Mouse (Mus musculus) urinary bladder, adult 2 months (tissue): ENCODE results near the gene Pigq. TPM values are rescaled to one million over a fixed set of nuclear protein-coding genes. Genes with fewer than 3 reads are reported as not detected.
A peak's percentile ranks its signal among the peaks of the same experiment; 100 is the strongest.

ENCODE experiments used
- DNase-seq: peaks from one replicate; pipeline ENCODE4 v3.0.0; 2022; ENCODE audit warnings: low spot score
- polyA plus RNA-seq: library from polyadenylated mRNA; depleted of rRNA; stranded (reverse); fragments of >200 nt; gene quantifications from 2 replicates; pipeline ENCODE4 v1.2.3, GENCODE M21; 2012

The Pigq gene
- polyA plus RNA-seq, 1 experiment, result 48.7 TPM

DNA sequence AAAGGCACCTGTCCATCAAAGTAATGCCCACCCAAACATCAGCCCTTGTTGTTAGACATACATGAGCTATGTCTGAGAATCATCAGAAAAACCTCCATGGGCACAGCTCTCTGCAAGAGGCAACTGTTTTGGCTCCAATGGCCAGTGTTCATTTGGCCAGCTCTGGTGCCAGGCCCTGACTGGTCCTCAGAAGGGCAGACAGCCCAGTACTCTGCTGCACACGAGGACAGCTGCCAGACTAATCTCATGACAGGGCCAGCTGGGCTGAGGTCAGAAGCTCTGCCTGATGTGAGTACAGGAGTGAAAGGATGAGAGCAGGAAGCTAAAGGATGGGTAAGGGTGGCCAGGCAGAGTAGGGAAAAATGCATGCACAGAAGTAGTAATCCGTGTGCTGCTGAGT, 19.4 kb downstream of the Pigq start:
- no peak for DNase-seq

GRCm38 (mm10) chr17:25922120-25922519, 22.6 kb downstream of the Pigq start:
- no peak for DNase-seq

DNA sequence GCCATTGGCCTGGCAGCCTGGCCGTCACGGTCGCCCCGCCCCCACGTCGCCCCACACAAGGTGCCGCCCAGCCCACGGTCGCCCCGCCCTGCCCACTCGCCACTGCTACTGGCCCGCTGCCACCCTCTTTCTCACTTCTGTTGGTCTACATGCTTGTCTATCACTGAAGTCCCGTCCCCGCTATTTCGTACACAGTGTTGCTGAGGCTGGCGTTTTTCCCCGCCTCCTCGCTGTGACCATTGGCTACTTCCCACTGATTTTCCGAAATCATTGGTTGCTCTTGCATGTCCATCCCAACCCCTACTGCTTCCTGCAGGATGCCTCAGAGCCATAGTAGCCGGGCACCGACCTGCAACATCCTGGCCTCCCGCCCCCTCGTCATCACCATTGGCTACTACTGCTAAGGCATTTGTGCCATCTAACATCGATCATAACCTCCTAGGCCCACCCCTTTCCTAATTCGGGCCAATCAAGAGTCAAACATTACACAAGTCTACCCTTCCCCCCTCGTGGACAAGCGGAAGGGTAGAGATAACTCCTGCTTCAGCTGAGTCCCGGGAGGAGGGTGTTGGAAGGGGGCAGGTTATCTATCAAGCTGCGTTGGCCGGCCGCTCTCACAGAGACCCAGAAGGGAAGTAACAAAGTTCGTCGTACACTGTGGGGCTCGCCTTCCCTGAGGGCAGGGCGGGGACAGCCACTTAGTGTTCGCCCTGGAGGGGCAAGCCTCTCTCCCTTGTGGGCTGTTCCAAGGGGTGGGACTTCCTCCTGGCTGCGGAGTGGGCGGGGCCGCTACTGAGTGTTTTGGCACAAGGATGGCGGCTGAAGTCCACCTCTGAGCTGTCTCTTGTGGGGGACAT, 24.7 kb downstream of the Pigq start:
- peak; percentile 100 for DNase-seq

DNA sequence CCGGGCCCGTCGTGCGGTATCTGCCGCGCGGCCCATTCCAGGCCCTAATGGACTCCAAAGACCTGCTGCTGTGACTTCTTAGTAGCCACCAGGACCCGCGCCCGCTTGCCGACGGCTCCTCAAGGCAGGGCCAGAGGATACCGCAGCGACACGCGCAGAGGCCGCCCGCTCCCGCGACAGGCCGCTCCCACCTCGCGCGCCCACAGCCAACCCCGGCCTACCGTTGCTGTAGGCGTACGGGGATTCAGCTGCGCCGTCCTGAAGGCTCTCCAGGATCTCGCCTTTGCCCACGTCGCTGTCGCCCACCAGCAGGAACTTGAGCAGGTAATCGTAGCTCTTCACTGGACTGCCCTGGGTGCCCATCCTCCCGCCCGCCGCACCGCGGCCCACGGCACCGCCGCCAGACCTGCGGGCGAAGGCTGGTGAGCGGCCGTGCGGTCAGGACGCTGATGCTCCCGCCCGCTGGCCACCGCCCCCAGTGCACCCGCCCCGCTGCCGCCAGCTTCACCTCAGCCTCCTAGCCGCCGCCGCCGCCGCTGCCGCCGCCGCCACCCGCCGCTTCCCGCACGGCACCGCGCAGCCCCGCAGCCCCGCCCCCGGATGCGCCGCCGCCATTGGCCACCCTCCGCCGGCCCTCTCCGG, 25.5 kb downstream of the Pigq start, which contains the start of gene Rab40c:
Gene Rab40c, minus strand, starts transcription at position 584 of the 642 bp plus-strand sequence.
- peak; percentile 50 for DNase-seq

DNA sequence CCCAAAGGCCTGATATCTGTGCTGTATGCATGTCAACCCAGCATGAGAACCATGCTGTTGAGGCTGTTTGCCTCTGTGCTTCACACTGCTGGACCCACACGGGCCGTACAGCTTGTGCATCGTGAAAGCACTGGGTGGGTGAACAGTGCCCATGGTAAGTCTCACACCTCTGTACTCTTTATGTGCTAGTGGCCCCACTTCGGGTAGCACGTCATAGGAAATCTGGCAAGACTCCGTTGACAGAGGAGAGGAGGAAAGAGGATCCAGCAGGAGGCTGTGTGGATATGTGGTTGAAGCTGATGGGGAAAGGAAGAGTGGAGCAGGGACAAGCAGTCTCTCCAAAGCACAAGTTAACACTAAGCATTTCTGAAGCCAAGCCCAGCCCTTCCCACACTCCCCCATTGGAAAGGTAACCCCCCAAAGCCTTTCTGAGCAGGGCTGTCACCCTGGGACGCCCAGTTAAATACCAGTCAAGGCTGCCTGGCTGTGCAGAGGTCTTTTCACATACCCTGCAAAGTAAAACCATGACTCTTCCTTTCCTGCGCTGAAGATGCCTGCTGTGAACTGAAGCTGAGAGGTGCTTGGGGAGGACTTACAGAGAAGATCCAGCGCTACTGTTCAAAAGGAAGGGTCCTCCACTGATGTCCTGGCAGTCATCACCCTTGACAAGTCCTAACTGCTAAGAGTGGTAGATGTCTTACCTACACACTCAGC, 26.5 kb downstream of the Pigq start:
- no peak for DNase-seq

- no peak for DNase-seq
Observed at GRCm38 (mm10) chr17:25916931-25917647, 27.6 kb downstream of the Pigq start.

DNA sequence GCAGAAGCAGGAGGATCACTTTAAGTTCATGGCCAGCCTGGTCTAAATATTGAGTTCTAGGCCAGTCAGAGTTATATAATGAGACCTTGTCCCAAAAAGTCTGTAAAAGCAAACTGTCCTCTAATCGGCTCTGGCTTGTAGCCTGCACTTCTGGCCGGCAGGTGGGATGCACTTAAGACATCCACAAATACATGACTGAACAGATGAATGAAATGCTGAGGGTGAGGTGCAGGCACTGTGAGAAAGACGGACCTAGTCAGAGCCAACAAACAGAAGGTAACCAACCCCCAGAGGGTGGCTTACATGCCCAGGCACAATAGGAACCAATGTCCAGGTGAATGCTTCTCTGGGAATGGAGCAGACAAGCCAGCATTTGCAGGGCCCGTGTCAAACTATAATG, 30.4 kb downstream of the Pigq start:
- no peak for DNase-seq

- no peak for DNase-seq
Observed at GRCm38 (mm10) chr17:25913877-25914275, 30.9 kb downstream of the Pigq start.

GRCm38 (mm10) chr17:25913186-25913876, 31.4 kb downstream of the Pigq start:
- no peak for DNase-seq

GRCm38 (mm10) chr17:25911816-25912215, 32.9 kb downstream of the Pigq start:
- no peak for DNase-seq

DNA sequence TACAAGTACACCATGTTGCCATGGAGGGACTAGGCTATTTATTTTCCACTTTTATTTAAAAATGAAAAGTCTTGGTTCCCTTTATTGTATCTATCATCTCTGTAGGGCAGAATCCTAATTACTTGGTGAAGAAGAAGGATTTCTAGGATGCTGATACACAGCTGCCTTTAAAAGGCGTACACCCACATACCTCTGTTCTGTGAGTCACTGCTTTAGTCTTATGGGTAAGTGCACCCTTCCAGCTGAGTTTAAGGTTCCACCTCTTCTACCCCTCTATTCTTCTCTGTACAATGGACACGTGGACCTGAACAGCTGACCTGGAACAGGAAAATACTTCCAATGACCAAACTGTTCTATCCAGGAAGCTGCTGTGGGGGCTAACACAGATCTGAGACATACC, 37.1 kb downstream of the Pigq start:
- no peak for DNase-seq

GRCm38 (mm10) chr17:25903061-25903460, 41.7 kb downstream of the Pigq start:
- no peak for DNase-seq

DNA sequence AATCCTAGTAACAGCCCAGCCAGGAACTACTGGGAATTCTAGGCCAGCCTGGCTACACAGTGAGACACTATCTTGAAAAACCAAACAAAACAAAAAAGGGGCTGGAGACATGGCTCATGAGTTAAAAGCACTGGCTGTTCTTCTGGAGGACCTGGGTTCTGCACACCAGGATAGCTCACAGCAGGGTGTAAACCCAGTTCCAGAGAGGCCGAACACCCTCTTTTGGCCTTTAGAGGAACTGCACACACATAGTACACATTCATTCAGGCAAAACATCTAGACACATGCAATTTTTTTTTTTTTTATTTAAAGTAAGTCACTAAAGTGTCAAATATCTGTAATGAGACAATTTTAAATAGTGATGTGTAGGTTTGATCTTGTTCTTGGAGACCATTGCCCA, 44.5 kb downstream of the Pigq start:
- no peak for DNase-seq

DNA sequence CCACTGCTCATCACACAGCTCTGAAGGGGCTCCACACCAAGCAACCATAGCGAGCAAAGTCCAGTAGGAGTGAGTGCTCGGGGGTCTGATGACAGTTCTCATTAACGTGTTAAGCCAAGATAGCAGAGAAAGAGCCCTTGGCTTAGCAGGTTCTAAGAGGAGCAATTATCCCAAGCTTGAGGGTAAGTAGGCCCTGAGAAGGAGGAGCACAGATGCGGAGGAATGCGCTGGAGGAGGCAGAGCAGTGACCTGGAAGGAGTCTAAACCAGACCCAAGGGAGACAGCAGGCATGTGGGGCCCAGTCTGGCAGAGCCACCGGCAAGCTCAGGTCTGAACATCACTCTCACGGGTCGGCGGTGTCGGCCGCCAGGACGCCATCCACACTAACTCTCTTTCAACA, 48.8 kb downstream of the Pigq start:
- no peak for DNase-seq

DNA sequence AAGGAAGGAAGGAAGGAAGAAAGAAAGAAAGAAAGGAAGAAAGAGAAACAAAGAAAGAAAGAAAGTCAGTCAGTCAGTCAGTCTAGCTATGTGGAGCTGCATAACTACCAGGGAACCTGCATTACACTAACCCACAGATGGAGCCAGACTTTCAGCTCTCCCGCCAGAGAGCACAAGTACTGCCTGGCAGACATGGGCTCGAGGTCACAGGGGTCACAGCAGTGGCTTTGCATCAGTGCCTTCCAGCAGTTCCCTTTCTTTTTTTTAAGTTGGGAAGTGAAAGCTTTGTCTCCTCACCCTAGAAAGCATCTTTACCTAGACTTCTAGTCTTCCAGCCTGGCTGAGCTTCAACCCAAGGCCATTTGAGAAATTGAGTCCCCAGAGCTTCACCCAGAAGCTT, 49.3 kb downstream of the Pigq start:
- no peak for DNase-seq

DNA sequence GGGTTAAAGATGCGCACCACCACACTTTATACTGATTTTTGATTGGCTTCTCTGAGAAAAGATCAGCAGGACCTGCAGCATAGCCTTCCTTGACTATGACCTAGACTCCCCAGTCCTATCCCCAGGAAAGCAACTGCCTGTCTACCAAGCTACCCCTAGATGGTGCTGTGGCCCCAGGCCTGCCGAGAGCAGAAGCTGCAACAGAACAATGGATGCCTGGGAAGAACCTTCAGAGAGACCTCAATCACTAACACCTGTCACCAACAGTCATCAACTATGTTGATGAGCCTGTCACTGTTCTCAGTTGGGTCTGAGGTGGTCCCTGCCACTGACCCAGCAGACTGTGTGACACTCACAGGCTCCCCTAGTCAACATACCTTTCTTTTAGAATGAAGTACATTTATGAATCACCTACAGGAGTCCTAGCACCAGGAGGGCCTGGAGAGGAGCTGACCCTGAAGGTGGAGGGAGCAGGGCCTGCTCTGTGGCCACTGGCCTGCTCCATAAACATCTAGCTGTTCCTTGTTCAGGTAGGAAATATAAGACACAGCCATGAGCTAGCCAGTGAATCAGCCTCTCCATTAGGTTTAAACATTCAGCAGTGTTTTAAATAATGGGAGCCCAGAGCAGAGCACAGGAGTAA, 50.6 kb downstream of the Pigq start:
- no peak for DNase-seq

DNA sequence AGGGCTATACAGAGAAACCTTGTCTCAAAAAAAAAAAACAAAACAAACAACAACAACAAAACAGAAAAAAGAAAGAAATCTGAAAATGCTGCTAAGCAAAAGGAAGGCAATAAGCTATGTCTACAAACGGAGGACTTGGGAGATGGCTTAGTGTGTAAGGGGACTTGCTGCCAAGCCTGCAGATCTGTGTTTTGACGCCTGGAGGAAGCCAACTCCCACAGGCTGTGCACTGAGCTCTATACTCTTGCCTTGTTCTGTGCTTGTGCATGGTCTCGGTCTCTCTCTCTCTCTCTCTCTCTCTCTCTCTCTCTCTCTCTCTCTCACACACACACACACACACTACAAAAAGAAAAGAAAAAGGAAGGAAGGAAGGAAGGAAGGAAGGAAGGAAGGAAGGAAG, 55.9 kb downstream of the Pigq start:
- DNase-seq, result no peak

GRCm38 (mm10) chr17:25887467-25887866, 57.3 kb downstream of the Pigq start:
- no peak for DNase-seq

GRCm38 (mm10) chr17:25886806-25887205, 57.9 kb downstream of the Pigq start:
- no peak for DNase-seq

DNA sequence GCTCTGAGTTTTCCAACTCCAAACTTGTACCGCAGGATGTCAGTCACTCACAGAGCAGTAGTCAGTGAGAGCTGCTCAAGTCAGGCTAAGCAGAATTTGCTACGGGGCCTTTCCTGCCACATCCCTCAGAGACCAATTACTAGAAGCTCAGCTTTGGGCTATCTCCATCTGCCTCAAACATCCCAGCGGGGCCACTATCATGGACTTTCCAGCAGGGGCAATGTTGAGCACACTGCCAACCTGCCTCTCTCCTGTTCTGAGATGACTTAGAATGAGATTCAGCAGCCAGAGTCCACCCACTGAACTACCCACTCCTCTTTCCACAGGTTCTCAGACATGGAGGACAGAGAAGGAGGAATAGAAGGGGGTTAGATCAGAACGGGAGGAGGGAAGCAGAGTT, 59.1 kb downstream of the Pigq start:
- no peak for DNase-seq

DNA sequence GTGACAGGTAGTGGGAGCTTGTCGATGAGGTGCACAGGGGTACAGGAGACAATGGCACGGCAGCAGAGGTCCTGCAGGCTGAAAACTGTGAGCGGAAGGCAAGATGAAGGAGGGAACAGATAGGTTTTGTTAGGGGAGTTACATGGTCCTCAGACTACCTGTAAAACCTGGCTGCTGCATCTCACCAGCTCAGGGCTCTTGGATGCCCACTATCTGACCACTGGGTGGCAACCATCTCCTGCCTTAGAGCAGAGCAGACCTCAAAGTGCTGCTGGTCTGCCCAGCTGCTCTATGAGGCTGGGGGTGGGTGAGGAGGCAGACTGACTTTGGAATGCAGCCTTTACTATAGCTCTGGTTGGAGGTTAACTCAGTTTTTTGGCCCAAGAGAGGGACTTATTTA, 60.9 kb downstream of the Pigq start:
- no peak for DNase-seq
